Mouse (Mus musculus): ENCODE results near the gene Mob2. TPM values are rescaled to one million over a fixed set of nuclear protein-coding genes. Genes with fewer than 3 reads are reported as not detected.

The Mob2 gene
- total RNA-seq, 2 experiments from 2014 or later, result 39.4 to 43.2 TPM

- intact Hi-C loops (cut with DNase I), result no loop called here
- no peak for DNase-seq
Observed at GRCm38 (mm10) chr7:142081736-142082135, 20.9 kb upstream of the Mob2 start.

- intact Hi-C loops (cut with DNase I), result no loop called here
- DNase-seq, result no peak
Observed at GRCm38 (mm10) chr7:142080876-142081275, 20.0 kb upstream of the Mob2 start.

DNA sequence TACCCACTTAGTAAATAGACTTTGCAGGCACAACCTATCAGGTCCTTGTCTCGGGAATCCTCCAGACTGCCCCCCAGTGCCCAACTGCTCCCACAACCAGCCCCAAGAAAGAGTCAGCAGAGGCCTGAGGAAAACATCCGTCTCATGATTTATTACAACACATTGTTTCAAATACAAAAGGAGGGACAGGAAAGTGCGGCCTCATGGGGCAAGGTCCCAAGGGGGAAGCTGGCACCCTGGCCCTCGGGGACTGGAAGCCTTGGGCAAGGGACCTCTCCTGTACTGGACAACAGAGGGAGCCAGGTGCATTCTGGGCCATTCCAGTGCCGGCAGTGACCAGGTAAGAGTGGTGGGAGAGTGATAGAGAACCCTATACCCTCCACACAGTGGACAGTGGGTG is 18.5 kb upstream of the Mob2 start:
- intact Hi-C loops (cut with DNase I), result no loop called here
- DNase-seq, result no peak

DNA sequence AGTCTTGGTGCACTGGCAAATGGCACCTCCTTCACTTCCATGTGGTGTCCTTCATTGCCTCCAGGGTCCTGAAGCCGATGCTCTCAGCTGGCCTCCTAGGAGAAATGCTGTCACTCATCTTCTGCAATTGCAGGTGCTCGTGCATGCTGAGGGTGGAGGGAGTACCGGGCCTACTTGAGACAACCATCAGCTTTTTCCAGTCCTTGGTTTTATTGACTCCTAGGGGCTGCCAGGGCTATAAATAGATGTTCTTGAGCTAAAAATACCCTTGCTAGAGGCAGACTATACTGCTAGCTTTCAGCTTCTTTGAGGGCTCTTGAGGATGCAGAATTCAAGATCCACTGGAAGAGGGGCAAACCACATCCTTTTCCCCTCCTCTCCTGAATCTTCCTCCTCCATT is 16.3 kb upstream of the Mob2 start:
- intact Hi-C loops (cut with DNase I), result no loop called here
- DNase-seq, result peak; percentile 50 to 56

DNA sequence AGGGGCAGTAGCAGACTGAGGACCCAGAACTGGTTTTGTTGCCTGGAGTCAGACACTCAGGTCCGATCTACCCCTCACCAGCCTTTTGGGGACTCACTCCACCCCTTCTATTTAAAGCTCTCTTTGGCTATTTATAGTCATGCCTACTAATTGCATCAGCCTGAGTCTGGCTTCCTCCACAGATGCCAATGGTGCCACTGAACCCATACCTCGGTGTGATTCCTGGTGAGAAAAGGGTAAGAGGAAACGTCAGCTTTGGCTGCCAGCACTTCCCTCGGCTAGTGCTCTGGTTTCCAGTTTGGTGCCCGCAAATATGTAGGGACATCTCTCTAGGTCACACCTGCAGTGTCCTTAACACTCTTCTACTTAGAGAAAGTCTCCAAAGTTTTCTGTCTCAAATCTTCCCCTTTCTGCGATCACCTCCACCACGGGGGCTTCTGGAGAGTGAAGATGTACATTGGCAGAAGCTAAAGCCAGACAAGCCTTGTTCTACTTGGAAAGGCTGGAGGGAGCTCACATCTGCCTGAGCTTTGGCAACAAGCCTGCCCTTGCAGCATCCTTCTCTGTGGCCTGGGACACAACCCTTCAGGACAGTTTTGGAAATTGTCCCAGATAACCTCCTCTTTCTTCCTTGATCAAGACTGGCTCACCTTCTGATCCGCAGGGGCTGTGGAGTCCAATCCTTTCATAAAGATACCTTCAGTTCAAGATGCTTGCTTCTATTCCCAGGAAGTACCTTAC is 13.5 kb upstream of the Mob2 start:
- intact Hi-C loops (cut with DNase I), result no loop called here
- peak; percentile 38 to 49 for DNase-seq

DNA sequence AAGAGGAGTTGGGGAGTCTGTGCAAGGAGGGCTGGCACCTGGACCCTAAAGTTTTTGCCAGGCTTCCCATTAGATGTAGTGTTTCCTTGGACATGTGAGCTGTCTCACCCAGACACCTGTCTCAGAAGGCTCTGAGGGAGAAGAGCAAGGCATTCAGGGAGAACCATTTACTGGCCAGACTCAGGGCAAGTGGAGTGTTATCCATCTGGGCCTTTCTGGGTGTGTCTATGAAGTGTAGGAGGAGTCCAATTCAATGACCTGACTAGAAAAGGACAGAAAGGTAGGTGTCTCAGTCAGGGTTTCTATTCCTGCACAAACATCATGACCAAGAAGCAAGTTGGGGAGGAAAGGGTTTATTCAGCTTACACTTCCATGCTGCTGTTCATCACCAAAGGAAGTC is 10.9 kb upstream of the Mob2 start:
- DNase-seq, result no peak
- intact Hi-C loops (cut with DNase I), result loop anchor here (1.0 kb wide), 1 partner anchor 26 kb away; no protein-coding TSS in a partner anchor

DNA sequence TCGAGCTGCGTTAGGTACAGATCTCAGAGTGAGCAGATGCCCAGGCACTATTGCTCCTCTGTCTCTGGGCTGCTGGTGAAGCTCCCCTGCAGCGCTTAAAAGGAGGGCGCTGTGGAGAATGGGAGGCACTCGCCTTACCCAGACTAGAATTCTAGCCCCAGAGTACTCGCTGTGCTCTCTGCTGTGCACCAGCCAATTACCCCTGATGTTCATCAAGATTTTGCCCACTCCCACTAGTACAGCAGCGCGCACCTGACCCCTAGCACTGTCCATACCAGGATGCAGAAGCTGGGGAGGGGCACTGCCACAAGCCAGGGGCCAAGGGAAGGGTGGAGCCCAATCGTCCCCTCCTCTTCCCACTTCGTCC is 10.3 kb upstream of the Mob2 start:
- DNase-seq, result no peak
- intact Hi-C loops (cut with DNase I), result loop anchor here (1.0 kb wide), 1 partner anchor 26 kb away; no protein-coding TSS in a partner anchor

DNA sequence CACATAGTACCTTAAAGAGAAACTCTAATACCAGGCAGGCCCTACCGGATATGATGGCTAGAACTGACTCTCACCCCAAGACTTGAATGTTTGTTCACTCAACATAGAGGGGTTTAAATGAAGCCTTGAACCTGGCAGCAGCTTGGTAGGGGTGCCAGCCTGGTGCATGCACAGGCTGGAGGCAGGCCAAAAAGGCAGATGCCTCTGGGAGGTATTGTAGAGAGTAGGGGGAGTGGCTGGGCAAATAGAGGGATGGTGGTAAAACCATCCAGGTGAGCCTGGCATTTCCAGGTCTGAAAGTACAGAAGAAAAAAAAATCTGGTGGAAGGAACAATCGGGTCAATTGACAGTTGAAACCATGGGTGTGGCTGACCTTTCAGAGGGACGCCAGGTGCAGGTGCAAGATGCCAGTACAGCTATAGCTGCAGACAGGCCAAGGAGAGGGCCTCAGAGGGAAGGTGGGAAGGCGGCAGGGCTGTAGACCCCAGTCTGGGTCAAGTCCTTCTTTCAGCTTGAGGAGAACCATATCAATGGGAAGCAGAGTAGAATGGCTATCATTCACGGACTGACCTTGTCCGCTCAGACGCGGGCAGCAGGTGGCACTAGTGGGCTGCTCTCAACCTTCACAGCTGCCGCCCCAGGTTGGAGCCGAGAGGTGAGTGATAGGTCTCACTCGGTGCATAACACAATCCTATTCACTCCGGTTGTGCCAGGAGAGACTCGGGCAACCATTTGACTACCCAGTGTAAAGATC is 9.8 kb upstream of the Mob2 start:
- intact Hi-C loops (cut with DNase I), result loop anchor here (1.0 kb wide), 1 partner anchor 27 kb away; no protein-coding TSS in a partner anchor
- DNase-seq, result peak; percentile 82 to 86

DNA sequence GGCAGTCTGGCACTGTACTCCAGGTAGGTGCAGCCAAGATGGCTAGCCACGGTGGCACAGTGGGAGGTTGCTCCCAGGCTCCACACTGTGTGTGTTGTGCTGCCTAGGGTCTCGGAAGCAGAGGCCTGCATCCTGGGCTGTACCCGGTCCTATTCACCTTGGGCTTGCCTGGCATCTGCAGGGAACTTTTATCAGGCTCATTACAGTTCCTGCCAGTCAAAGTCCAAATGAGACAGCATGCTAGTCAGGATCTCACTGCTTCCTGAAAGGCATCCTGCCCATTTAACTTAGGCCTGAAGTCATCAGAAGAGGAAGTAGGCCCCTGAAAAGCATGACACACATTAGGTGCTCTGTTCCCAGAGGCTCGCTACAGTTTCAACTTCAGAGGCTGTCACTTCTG is 7.6 kb upstream of the Mob2 start:
- DNase-seq, result no peak
- intact Hi-C loops (cut with DNase I), result loop anchor here (2.0 kb wide), 1 partner anchor 52 kb away; no protein-coding TSS in a partner anchor

- peak in 1 of 2 experiments; percentile 38 for DNase-seq
Observed at GRCm38 (mm10) chr7:142060185-142060930, 507 bp downstream of the Mob2 start.

GRCm38 (mm10) chr7:142059024-142059423 is 1.8 kb downstream of the Mob2 start:
- DNase-seq, result no peak

More at GRCm38 (mm10) chr7:142060185-142060930, 507 bp downstream of the Mob2 start:
- intact Hi-C loops (cut with DNase I), result loop anchor here (2.0 kb wide), 1 partner anchor 44 kb away; no protein-coding TSS in a partner anchor

GRCm38 (mm10) chr7:142057121-142057520 is 3.7 kb downstream of the Mob2 start:
- no peak for DNase-seq
- intact Hi-C loops (cut with DNase I), result no loop called here

More at GRCm38 (mm10) chr7:142059024-142059423, 1.8 kb downstream of the Mob2 start:
- intact Hi-C loops (cut with DNase I), result no loop called here

- intact Hi-C loops (cut with DNase I), result no loop called here
- no peak for DNase-seq
Observed at GRCm38 (mm10) chr7:142056601-142057061, 4.2 kb downstream of the Mob2 start.

GRCm38 (mm10) chr7:142055431-142055830 is 5.4 kb downstream of the Mob2 start:
- DNase-seq, result no peak

GRCm38 (mm10) chr7:142050536-142050935 is 10.3 kb downstream of the Mob2 start:
- no peak for DNase-seq

More at GRCm38 (mm10) chr7:142055431-142055830, 5.4 kb downstream of the Mob2 start:
- intact Hi-C loops (cut with DNase I), result no loop called here

DNA sequence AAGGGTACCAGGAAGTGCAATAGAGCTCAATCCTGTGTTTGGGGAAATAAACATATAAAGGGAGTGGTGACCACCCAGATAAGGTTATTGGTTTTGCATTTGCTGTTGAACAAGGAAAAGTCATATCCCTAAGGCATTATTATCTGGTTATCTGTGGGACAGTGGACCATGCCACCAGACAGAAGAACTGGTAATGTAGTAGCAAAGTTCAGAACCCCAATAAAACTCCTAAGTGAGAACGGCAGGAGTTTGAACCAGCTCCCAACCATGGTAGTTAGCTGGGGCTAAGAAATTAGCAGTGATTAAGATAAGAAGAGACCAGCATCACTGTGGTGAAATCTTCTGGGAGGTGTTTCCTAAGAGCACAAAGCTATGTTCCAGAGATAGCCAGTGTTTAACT is 14.9 kb downstream of the Mob2 start:
- intact Hi-C loops (cut with DNase I), result no loop called here

More at GRCm38 (mm10) chr7:142050536-142050935, 10.3 kb downstream of the Mob2 start:
- intact Hi-C loops (cut with DNase I), result no loop called here

GRCm38 (mm10) chr7:142045344-142045743 is 15.5 kb downstream of the Mob2 start:
- no peak for DNase-seq
- intact Hi-C loops (cut with DNase I), result no loop called here

More for the DNA sequence above, 14.9 kb downstream of the Mob2 start:
- no peak for DNase-seq

DNA sequence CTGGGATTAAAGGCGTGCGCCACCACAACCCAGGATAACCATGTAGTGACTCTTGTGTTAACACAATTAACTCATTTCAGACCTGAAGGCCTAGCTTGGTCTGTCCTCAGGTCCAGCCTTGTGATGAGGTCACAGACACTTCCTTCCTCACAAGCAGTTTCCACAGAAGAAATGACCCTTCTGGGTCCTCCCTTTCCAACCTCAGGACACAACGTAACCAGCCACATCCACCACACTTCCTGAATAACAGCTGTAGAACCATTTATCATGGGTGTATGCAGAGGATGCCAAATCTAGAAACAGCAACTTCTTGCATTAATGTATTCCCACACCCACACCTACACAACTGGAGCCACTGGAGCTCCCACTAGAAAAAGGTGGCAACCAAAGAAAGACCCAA is 20.1 kb downstream of the Mob2 start:
- intact Hi-C loops (cut with DNase I), result no loop called here

DNA sequence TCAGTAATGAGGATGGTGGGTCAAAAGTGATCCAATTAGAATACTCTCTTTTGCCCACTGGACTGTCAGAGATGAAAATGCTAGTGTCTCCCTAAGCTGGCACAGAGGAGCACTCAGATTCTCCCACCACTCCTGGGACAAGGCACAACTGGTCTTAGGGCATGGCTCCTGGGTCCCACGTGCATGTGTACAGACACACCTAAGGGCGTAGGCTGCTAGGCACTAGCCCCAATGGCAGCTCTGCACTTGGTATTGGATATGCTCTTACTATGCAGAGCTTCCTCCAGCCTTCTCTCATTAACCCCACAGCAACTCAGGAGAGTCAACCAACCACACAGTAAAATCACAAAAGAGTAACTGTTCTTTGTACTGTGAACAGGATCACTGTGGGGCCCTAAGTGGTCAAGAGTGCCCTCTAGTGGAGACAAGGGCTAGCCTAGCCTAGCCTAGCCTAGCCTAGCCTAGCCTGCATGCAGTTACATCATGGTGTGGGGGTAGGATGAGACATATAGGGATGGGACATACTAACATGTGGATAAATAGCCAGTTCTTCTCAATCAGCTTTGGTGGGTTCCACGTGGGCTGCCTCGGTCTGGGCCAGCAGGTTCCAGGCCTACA is 23.2 kb downstream of the Mob2 start:
- intact Hi-C loops (cut with DNase I), result loop anchor here (2.0 kb wide), 1 partner anchor 21 kb away; no protein-coding TSS in a partner anchor
- DNase-seq, result peak in 1 of 2 experiments; percentile 54

More for the DNA sequence above, 20.1 kb downstream of the Mob2 start:
- peak; percentile 41 to 44 for DNase-seq

Data from heart, postnatal 10 days (tissue).